ENCODE assay signal across 12 mouse cellular contexts in genomic region chr4:144882881-144883331, GRCm38 (mm10). TPM values are rescaled to one million over a fixed set of nuclear protein-coding genes. Genes with fewer than 3 reads are reported as not detected.
A peak's percentile ranks its signal among the peaks of the same experiment; 100 is the strongest.
DNase-seq lines count a peak whose midpoint lies in the region; ATAC-seq and TF ChIP-seq lines count a peak whose summit lies in the region.
"Had no signal": no experiment of that assay in that cellular context is flagged by ENCODE, and none has a peak within 500 bp of the region (broad histone marks: within the 10 kb centered on the region; RNA-seq: fewer than 3 reads in every experiment).

No protein-coding gene starts in this region.

- TF ChIP-seq CTCF in cerebellum, adult 2 months (IDR thresholded peaks at IDR 0.05; ENCODE audit: borderline replicate concordance, insufficient read depth, low read depth, low read length), result no peak

- intact Hi-C loops in left cerebral cortex, postnatal 4 days (cut with DNase I), result no loop called here
- intact Hi-C loops in left cerebral cortex, postnatal 25 days (cut with DNase I), result no loop called here

- no peak overlapping the region for H3K4me3 ChIP-seq in cerebellum, adult 2 months (replicated peaks; ENCODE audit: insufficient read depth, low read depth, low read length)
- no peak overlapping the region for H3K4me3 ChIP-seq in limb, embryonic 10.5 days

- TF ChIP-seq POLR2A in cerebellum, adult 2 months (IDR thresholded peaks at IDR 0.05; ENCODE audit: borderline replicate concordance, insufficient read depth, low read length), result no peak

- H3K4me1 ChIP-seq in cerebellum, adult 2 months (ENCODE audit: control insufficient read depth, insufficient read depth, low read length), result no peaks in the 10 kb centered on the region
- H3K4me1 ChIP-seq in limb, embryonic 10.5 days, result peaks cover 46% of the 10 kb centered on the region

- WGBS in cerebellum, adult 2 months, result 19% methylated on average over 8 of the region's 8 CpGs
- 48% methylated on average over 8 of the region's 8 CpGs for WGBS in limb, embryonic 10.5 days

- no peaks in the 10 kb centered on the region for H3K36me3 ChIP-seq in limb, embryonic 10.5 days

- no peaks in the 10 kb centered on the region for H3K27me3 ChIP-seq in cerebellum, adult 2 months (ENCODE audit: control insufficient read depth, insufficient read depth, low read length)
- H3K27me3 ChIP-seq in limb, embryonic 10.5 days (ENCODE audit: low read depth, poor library complexity, severe bottlenecking), result no peaks in the 10 kb centered on the region

- H3K9me3 ChIP-seq in limb, embryonic 10.5 days (replicated peaks), result 0 out of 2 replicates have a peak, but pooled peaks cover 2% of the 10 kb centered on the region

- no peak overlapping the region for H3K27ac ChIP-seq in cerebellum, adult 2 months (ENCODE audit: insufficient read depth, low read length)
- H3K27ac ChIP-seq in limb, embryonic 10.5 days, result peak overlapping the region; percentile 83
- H3K27ac ChIP-seq: hindbrain, embryonic 14.5 days had no signal

- DNase-seq in cerebellum, postnatal 10 days, result peak; percentile 81 to 87
- no peak for DNase-seq in cerebellum, adult 2 months
- peak; percentile 77 for DNase-seq in left cerebral cortex, postnatal 4 days
- no peak for DNase-seq in left cerebral cortex, postnatal 25 days (ENCODE audit: low spot score in 2 of 2)
- DNase-seq in limb, embryonic 10.5 days (ENCODE audit: low spot score), result peak; percentile 54
- no peak for DNase-seq in MN1 (ENCODE audit: low spot score)
- DNase-seq in left cerebral cortex, adult 8-10 months (ENCODE audit: low spot score in 2 of 2), result no peak
- DNase-seq: adrenal gland, postnatal 25 days; gastrocnemius, postnatal 25 days; lung, embryonic 14.5 days had no signal

- peak; percentile 43 for ATAC-seq in common myeloid progenitor, adult 5-6 weeks (replicated peaks; ENCODE audit: low read depth, poor library complexity, severe bottlenecking)

RNA-seq across cellular contexts. Expression of gene Dhrs3, which starts 9.7 kb away (rescaled TPM):
- polyA plus RNA-seq in cerebellum, adult 2 months (2012; rRNA removed), result 21.8 and 24.4 TPM in 2 replicates
- 10 to 100 TPM; 16.4 to 22.8 TPM for total RNA-seq in left cerebral cortex, postnatal 4 days (2021)
- 10 to 100 TPM; 29.6 to 35.8 TPM for total RNA-seq in left cerebral cortex, postnatal 25 days (2021)
- 37.1 and 46.3 TPM in 2 replicates for total RNA-seq in common myeloid progenitor, adult 5-6 weeks (2017)
- 29.5 and 49.8 TPM in 2 replicates for polyA plus RNA-seq in limb, embryonic 10.5 days (2016; fragmentation: Nextera tagmentation; extraction: Ambion mirVana)
- 10 to 100 TPM; 30.2 to 35.8 (median 32.5) TPM for total RNA-seq in left cerebral cortex, adult 8-10 months (2022)

Comparison
In these comparisons a context has a peak if more than half of its experiments do, and no peak if none do; other contexts are left out.
1. DNase-seq: peak in cerebellum, postnatal 10 days (2 of 2), left cerebral cortex, postnatal 4 days (single experiment) and limb, embryonic 10.5 days (single experiment); none in cerebellum, adult 2 months (0 of 2), left cerebral cortex, postnatal 25 days (0 of 2), MN1 (single experiment) and left cerebral cortex, adult 8-10 months (0 of 2).